Mouse (Mus musculus) retina, postnatal 1 day (tissue): ENCODE measurements around the gene Pgm2.

Source experiments
- DNase-seq: peaks from one replicate; pipeline ENCODE4 v3.0.0-alpha.2; 2012

Pgm2 gene

DNA sequence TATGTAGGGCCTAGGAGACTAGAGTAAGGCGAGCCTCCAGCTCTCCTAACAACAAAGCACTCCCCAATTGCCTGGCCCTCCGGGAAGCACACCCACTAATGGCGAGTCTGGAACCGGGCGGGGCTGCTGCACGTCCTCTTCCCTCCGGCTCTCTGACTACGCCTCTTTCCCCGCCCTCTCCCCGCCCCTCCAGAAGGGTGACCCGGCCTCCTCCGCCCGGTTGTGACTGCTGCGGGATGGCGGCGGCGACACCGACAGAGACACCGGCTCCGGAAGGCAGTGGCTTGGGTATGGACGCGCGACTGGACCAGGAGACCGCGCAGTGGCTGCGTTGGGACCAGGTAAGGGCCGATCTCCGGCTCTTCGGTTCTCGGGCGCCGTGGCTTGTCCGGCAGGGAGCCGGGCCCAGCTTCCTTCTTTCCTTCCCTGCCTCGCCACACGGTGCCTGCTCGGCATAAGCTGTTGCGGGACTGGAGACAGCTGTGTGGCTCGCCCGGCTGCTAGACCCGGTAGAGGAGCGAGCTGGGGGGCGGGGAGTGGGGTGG lies at the start of gene Pgm2:
Gene Pgm2, plus strand, starts transcription at position 203 of the 545 bp plus-strand sequence.
- peak; percentile 93 for DNase-seq

GRCm38 (mm10) chr5:64043694-64044453 lies 48.9 kb upstream of the Pgm2 start:
- DNase-seq = peak; percentile 48

DNA sequence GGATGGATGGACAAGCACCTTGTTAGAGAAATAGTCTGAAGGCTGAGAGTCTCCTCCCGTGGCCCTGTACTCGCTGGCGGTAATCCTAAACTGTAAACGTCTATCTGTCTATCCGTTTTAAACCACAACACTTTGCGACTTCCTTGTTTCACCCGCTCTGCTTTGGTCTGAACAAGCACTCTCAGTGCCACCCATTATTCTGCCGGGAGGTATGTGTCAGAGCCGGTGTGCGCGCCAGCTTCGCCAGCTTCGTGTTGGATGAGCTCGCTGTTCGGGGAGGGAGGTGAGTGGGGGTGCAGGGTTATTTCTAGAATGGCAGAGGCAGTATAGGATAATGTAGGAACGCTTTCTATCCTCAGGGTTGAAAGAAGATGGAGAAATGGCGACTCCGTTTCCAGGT lies 48.0 kb upstream of the Pgm2 start:
- DNase-seq = no peak

- DNase-seq = peak; percentile 89
These were observed 47.2 kb upstream of the Pgm2 start for GRCm38 (mm10) chr5:64045502-64045901.

GRCm38 (mm10) chr5:64046995-64047394 lies 45.8 kb upstream of the Pgm2 start:
- DNase-seq = no peak

GRCm38 (mm10) chr5:64047921-64048320 lies 44.8 kb upstream of the Pgm2 start:
- no peak for DNase-seq

- no peak for DNase-seq
These were observed 44.1 kb upstream of the Pgm2 start for GRCm38 (mm10) chr5:64048605-64049004.

DNA sequence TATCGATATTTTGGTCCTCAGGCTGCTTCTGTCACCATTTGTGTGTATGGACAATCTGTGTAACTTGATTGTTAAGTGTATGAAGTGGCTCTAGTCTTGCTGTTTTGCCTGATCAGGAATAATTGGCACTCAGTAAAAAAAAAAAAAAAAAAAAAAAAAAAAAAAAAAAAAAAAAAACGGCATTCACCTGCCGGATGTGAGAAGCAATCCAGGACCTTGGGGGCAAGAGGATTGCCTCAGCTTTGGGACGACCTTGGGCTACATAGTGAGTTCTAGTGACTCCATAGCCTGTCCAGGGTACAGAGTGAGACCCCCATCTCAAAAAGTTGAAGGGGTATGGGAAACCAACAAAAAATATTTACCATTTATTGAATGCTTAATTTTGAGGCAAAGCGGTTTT lies 43.5 kb upstream of the Pgm2 start:
- no peak for DNase-seq

DNA sequence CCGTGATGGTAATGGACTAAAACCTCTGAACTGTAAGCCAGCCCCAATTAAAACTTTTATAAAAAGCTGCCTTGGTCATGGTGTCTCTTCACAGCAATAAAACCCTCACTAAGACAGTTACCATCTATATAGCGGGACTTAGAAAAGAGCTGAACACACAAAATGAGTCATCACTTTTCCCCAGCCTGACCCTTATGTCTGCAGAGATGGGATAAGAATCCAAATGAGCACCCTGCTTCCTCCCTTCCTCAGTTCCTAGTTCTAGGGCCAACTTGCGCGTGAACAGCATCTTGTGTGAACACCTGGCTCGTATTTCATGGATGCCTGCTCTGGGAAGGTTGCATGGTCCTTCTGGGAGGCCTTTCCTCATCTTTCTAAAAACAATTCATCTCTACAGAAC lies 39.7 kb upstream of the Pgm2 start:
- DNase-seq = no peak

- DNase-seq = no peak
These were observed 36.5 kb upstream of the Pgm2 start for GRCm38 (mm10) chr5:64056210-64056609.

DNA sequence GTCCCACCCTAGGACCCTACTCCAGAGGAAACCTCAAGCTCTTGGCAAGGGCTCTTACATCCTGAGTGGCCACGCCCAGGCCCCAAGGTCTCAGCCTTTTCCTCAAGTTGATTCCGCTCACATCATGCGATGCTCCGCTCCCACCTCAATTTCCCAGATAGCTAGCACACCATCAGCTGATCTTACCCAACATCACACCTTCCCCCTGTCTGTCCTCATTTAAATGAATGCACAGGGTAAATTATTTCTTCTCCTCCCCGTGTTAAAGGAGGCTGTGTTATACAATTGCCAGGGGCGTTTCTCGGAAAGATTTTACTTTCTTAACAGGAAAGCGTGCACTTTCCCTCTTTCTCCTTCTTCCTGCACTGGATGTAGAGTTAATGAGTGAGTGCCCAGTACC lies 31.9 kb upstream of the Pgm2 start:
- no peak for DNase-seq

GRCm38 (mm10) chr5:64061643-64062042 lies 31.1 kb upstream of the Pgm2 start:
- no peak for DNase-seq

DNA sequence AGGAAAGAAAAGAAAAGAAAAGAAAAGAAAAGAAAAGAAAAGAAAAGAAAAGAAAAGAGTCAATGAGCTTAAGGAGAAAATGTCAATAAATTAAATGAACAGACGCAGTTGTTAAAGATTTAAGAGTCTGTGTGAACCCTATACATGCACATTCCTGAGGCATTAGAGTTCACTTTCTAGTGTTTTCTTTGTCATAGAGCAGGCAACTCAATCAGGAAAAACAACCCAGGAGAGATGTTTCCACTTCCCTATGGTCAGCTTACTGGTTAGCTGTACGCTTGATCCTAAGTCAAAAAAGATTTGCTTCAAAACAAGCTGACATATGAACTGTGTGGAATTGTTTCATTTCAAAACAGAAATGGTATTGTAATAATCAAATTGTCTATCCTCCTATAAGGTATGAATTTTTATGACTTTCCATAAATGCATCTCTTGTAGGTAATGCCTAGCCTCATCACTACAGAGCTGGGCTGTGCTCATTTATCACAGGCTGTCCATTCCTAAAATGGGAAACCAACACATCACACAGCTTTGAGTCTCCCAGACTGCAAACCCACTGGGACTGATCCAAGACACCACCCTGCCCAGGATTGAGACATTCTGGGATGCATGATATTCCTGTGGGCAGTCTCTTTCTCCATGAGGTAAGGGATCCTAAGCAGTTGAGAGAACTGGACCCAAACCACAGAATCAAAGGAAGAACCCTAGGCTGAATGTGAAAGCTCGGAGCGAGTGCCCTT lies 29.7 kb upstream of the Pgm2 start:
- no peak for DNase-seq

DNA sequence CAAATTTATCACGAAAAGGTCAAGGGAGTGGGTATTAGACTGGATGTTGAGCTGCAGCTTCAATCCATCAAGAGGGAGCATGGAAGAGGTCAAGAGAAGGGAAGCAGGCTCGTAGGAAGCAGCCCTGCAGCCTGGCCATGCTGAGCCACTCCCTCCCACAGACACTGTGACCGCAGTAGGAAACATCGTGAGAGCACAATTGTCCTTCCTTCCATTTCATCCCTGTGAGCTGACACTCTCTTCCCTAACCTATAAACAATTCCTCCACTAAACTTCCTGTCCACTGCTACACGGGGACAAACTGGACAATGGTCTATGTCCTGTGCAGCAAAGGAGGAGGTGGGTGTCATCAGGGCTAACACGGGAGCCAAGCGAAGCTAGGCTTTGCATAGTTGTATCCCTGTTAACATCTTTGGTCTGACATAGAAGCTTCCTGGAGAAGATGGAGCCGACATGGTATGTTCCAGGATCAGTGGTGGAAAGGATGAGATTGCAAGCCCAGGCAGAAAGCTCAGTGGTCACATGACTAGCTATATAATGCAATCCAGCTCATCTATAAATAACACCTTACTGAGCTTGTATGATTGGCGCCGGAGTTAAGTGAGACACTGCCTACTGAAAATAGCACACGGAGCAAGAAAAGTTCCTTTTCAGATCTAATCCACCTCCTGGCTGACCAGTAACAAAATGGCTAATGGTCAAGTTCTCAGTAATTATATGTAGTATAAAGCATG lies 29.0 kb upstream of the Pgm2 start:
- no peak for DNase-seq

DNA sequence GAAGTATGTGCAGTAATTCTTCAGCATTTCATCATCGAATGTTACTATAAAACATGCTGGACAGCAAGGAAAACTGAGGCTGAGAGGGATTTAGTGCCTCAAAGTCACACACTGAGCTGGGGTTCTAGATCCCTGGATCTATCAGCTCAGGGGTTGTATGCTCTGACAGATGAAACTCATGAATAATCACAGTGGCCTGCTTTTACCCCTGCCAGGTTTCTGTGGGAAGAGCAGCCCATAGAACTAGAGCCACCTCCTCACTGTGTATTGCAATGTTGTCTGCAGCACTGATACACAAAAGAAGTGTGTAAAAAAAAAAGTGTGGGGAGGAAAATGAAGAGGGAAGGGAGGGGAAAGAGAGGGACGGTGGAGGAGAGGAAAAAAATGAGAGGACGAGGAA lies 28.3 kb upstream of the Pgm2 start:
- DNase-seq = no peak

GRCm38 (mm10) chr5:64065497-64066046 lies 27.2 kb upstream of the Pgm2 start:
- DNase-seq = no peak

GRCm38 (mm10) chr5:64066159-64066558 lies 26.6 kb upstream of the Pgm2 start:
- DNase-seq = no peak

- DNase-seq = no peak
These were observed 25.2 kb upstream of the Pgm2 start for GRCm38 (mm10) chr5:64067576-64067975.

GRCm38 (mm10) chr5:64070081-64070673 lies 22.6 kb upstream of the Pgm2 start:
- peak; percentile 67 for DNase-seq

GRCm38 (mm10) chr5:64070742-64071476 lies 21.8 kb upstream of the Pgm2 start:
- DNase-seq = no peak

DNA sequence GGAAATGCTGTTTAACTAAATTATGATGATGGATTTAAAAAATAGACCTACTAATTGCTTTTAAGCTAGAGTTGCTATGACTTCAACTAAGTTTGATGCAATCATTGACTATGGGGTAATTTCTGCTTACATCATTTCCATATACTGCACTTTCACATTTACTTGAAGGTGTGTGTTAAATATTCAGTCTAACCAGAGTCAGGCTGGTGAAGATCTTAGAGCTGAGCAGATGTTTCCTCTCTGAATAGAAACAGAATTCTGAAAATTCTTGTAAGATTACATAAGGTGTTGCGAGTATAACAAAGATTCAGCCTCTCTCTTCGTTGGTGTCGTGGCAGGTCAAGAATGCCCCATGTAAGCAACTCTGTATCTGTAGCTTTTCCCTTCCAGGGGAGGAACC lies 18.3 kb upstream of the Pgm2 start:
- no peak for DNase-seq

DNA sequence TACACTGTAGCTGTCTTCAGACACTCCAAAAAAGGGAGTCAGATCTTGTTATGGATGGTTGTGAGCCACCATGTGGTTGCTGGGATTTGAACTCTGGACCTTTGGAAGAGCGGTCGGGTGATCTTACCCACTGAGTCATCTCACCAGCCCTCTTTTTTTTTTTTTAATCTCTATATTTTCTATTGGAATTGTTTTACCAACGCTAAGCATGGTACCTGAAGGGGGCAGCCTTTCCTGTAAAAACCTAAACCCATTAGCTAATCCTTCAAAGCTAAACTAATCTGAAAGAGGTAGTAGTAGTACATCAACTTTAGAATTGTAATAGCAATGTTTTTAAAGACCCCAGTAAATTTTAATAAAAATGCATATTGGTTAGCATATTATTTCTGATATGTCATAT lies 17.2 kb upstream of the Pgm2 start:
- DNase-seq = peak; percentile 15
